Mouse (Mus musculus): ENCODE measurements at regions not wholly inside any gene's neighbourhood (a gene's known extent, or its start where the extent isn't known, plus 50 kb on each side); places are given as distances from the start of the nearest gene placed in this dataset.

DNA sequence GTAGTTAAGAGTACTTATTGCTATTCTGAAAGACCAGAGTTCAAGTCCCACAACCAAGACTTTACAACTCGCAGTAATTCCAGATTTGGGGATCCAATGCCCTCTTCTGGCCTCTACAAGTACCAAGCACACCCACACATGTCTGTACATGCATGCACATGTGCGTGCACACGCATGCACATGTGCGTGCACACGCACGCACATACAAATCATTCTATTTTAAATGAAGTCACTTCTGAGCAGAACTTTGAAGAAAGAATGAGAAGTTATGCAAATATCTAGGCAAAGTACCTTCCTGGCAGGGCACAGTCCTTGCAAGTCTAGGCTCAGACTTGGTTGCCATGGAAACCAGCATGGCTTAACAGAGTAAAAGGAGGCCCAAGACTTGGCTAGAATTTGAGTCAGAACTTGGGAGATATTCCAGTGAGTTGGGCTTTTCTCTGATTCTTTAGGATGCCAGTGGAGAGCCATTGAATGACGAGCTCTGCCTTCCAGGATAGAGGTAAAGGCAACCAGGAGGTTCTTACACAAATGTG lies 265.4 kb upstream of the Atp2b1 start:
- DNase-seq (ENCODE audit: low spot score in 2 of 2), result no peak

DNA sequence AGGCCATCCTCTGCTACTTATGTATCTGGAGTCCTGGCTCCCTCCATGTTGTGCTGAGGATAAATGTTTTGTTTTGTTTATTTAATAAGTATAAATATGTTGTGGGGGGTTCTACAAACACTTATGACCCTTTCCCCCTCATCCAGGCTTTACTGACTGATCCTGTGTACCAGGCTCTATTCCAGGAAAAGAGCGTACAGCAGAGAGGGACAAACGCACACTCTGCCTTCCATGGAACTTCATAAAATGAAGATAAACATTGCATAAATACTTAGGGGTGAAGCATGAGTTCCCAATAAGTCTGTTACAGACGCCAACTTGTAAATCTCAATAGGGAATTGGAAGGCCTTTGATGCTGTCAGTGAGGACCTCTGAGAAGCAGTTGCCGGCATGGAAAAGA lies 263.7 kb upstream of the Atp2b1 start:
- no peak for DNase-seq (ENCODE audit: low spot score in 2 of 2)

DNA sequence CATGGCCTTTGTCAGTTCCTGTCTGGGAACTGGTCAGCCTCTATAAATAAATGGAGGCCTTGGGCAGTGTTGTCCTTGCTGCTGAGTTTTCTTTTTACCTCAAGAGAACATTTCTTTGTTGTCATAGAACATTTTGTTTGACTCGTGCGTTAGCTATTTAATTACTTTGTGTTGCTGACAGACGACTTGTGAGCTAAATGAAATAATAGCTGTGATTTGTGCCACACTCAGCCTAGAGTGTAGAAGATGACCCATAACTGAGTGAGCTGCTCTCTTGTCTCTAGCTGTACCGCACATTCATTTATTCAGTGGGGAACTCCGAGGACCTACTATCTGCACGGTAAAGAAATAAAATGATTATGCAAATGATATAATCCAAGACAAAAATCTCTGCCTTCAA lies 263.1 kb upstream of the Atp2b1 start:
- DNase-seq (ENCODE audit: low spot score in 2 of 2), result no peak

- no peak for DNase-seq (ENCODE audit: low spot score in 2 of 2)
Measured at GRCm38 (mm10) chr10:98651599-98651998, 262.6 kb upstream of the Atp2b1 start.

GRCm38 (mm10) chr10:98652084-98652483 lies 262.1 kb upstream of the Atp2b1 start:
- no peak for DNase-seq (ENCODE audit: low spot score in 2 of 2)

GRCm38 (mm10) chr10:98660747-98661146 lies 253.5 kb upstream of the Atp2b1 start:
- DNase-seq (ENCODE audit: low spot score in 2 of 2), result no peak

- no peak for DNase-seq (ENCODE audit: low spot score in 2 of 2)
Measured at GRCm38 (mm10) chr10:98665936-98666505, 248.2 kb upstream of the Atp2b1 start.

- DNase-seq (ENCODE audit: low spot score in 2 of 2), result no peak
Measured at GRCm38 (mm10) chr10:98667728-98668127, 246.5 kb upstream of the Atp2b1 start.

DNA sequence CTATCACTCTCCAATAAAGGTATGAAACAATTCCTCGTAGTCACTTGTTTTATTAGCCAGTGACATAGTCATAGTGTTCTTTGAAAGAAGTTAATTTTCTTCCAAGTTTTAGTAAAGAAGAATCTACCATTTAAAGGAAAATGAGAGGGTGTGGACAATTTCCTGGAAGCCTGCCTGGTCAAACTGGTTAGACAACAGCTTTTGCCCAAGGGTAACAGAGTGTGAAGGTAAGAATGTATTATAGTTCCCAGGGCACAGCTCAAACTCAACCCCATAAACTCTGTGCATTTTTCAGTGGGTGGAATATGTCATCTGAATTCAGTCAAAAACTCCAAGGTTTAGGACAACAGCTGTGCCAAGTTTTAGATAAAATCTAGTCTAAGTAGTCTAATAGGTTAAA lies 240.1 kb upstream of the Atp2b1 start:
- no peak for DNase-seq (ENCODE audit: low spot score in 2 of 2)

DNA sequence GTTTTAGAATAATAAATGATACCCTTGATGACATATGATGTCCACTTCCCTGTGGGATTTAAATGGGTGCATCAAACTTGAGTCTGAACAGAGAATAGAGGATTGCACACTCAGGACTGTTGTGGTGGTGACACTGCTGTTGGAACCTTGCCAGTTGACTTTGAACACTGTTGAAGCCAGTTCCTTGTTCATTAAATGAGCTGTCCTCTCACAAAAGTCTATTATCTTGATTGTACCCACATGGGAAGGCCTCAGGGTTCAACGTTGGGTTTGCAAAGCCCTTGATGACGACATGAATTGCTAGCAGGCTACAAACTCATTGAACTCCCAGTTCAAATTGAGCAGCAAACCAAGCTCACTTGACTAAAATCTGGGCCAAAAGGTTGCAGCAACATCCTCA lies 237.3 kb upstream of the Atp2b1 start:
- DNase-seq (ENCODE audit: low spot score in 2 of 2), result no peak

- DNase-seq (ENCODE audit: low spot score in 2 of 2), result no peak
Measured at GRCm38 (mm10) chr10:98678234-98678633, 236.0 kb upstream of the Atp2b1 start.

GRCm38 (mm10) chr10:98682436-98682835 lies 231.8 kb upstream of the Atp2b1 start:
- no peak for DNase-seq (ENCODE audit: low spot score in 2 of 2)

DNA sequence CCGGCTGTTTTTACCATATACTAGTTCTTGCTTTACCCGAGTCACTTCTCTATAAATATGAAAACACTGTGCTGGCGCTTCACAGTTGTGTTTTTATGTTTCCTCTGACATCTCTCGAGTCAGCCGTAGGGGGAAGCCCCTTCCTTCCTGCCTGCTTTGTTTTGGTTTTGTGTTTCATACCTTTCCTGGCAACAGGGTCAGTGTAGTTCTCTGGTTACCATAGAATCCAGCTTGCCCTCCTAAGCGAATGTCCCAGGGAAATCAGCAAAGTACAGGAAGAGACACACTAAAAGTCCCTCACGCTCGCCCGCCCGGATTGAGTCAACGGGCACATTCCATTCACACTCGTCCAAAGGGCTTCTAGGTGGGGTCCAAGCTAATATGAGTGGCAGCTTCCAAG lies 230.0 kb upstream of the Atp2b1 start:
- peak in 1 of 2 experiments; percentile 18 for DNase-seq (ENCODE audit: low spot score in 2 of 2)

GRCm38 (mm10) chr10:98684707-98685106 lies 229.5 kb upstream of the Atp2b1 start:
- no peak for DNase-seq (ENCODE audit: low spot score in 2 of 2)

- DNase-seq (ENCODE audit: low spot score in 2 of 2), result no peak
Measured at GRCm38 (mm10) chr10:98685739-98686138, 228.5 kb upstream of the Atp2b1 start.

- no peak for DNase-seq (ENCODE audit: low spot score in 2 of 2)
Measured at GRCm38 (mm10) chr10:98686370-98686769, 227.8 kb upstream of the Atp2b1 start.

- DNase-seq (ENCODE audit: low spot score in 2 of 2), result no peak
Measured at GRCm38 (mm10) chr10:98691816-98692215, 222.4 kb upstream of the Atp2b1 start.

DNA sequence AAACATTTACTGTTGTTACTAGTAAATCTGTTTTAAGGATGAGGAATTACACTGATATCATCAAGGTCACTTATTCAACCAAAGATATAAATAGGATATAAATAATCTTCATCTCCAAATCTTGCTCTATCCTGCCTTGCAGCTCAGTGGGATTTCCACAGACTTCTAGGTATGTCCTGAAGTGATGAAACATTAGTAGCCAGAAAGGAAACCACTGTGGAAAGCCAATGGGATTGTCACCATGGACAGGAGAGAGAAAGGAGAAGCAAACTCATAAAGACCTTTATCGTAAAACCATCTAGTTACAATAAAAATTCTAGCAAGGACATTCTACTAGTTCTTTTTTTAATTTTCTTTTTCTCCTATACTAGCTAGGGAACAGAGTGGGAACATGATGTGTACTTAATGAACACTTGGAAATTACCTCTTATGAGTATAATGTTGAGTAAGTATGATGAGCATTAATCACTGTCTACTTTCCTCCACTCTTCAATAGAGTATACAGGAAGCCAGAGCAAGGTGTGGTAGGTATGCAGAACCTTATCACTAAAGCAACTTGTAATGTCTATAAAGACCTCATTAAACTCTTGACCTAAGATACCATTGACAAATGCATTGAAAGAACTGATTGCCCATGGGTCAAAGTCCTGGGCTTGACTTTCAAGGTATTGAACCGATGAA lies 219.4 kb upstream of the Atp2b1 start:
- DNase-seq (ENCODE audit: low spot score in 2 of 2), result no peak

GRCm38 (mm10) chr10:98695371-98695725 lies 218.9 kb upstream of the Atp2b1 start:
- DNase-seq (ENCODE audit: low spot score in 2 of 2), result no peak

DNA sequence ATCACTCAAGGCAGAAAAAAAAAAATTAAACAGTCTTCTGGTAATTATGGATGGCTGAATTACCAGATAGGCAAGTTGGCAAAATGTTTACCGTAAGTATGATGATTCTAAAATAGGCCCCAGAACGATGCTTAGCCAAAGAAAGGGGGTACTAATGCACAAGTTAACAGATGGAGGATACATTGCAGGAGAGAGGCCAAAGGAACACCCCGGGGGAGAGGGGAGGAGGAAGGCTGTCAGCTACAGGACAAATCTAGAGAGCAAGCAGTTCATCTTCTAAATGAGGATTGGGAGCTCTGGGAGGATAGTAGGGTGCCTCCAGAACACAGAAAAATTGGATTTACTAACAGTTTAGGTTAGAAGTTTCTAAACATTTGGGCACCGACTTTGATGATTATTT lies 216.3 kb upstream of the Atp2b1 start:
- no peak for DNase-seq (ENCODE audit: low spot score in 2 of 2)

GRCm38 (mm10) chr10:98699579-98699978 lies 214.6 kb upstream of the Atp2b1 start:
- DNase-seq (ENCODE audit: low spot score in 2 of 2), result no peak

- no peak for DNase-seq (ENCODE audit: low spot score in 2 of 2)
Measured at GRCm38 (mm10) chr10:98700407-98700806, 213.8 kb upstream of the Atp2b1 start.

GRCm38 (mm10) chr10:98701285-98701684 lies 212.9 kb upstream of the Atp2b1 start:
- DNase-seq (ENCODE audit: low spot score in 2 of 2), result no peak

Data from spleen, postnatal 10 days (tissue).